9 mouse cellular contexts compared by ENCODE assay signal in the genomic region with DNA sequence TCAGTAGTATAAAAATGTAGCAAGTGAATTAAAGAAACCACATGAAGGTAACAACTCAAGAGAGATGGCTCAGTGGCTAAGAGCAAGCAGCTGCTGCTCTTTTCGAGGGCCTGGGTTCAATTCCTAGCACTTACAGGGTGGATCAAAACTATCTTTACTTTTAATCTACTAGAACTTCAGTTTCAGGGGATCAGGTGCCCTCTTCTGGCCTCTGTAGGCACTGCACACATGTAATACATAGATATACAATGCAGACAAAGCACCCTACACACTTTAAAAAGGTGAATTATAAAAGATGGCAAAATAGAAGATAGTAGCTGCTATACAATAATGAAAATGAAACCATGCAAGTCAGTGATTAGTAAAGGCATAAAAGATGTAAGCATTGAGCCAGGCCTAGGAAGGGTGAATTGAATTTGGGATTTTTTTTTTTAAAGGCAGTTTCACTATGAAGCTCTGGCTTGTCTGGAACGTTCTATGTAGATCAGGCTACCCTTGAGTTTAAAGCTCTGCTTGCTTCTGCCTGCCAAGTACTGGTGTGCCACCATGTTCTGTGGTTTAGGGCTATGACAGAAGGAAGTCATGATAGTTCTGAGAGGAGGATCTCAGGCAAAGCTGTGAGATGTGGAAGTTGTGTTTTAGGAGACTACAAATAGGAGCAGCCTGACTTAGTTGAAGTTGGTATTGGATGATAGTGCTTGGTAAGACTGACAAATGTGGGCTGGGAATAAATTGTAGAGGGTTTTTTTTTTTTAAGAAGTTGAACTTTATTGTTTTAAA. TPM values are rescaled to one million over a fixed set of nuclear protein-coding genes. Genes with fewer than 3 reads are reported as not detected.
DNase-seq lines count a peak whose midpoint lies in the region; ATAC-seq and TF ChIP-seq lines count a peak whose summit lies in the region.
"Had no signal": no experiment of that assay in that cellular context is flagged by ENCODE, and none has a peak within 500 bp of the region (broad histone marks: within the 10 kb centered on the region; RNA-seq: fewer than 3 reads in every experiment).

No protein-coding gene starts in this region.

- no peaks in the 10 kb centered on the region for H3K4me1 ChIP-seq in forebrain, embryonic 14.5 days (ENCODE audit: control insufficient read depth, insufficient read depth, low read length)
- no peaks in the 10 kb centered on the region for H3K4me1 ChIP-seq in forebrain, embryonic 13.5 days
- no peaks in the 10 kb centered on the region for H3K4me1 ChIP-seq in midbrain, embryonic 10.5 days
- no peaks in the 10 kb centered on the region for H3K4me1 ChIP-seq in midbrain, embryonic 15.5 days
- no peaks in the 10 kb centered on the region for H3K4me1 ChIP-seq in lung, adult 2 months (ENCODE audit: control insufficient read depth, insufficient read depth, low read length)

- no peak for TF ChIP-seq POLR2A in lung, adult 2 months (IDR thresholded peaks at IDR 0.05; ENCODE audit: borderline replicate concordance, extremely low read depth, low read depth, low read length)

- TF ChIP-seq CTCF in lung, adult 2 months (IDR thresholded peaks at IDR 0.05; ENCODE audit: insufficient read depth, low read length) = no peak

- H3K36me3 ChIP-seq in forebrain, embryonic 14.5 days (ENCODE audit: control insufficient read depth, insufficient read depth, low read length) = no peaks in the 10 kb centered on the region
- no peaks in the 10 kb centered on the region; the same call in 1 of the 2 replicates for H3K36me3 ChIP-seq in forebrain, embryonic 13.5 days (ENCODE audit: poor library complexity, severe bottlenecking)
- peaks cover 64% of the 10 kb centered on the region for H3K36me3 ChIP-seq in midbrain, embryonic 10.5 days
- no peaks in the 10 kb centered on the region for H3K36me3 ChIP-seq in midbrain, embryonic 15.5 days (replicated peaks)

- peak; percentile 39 for DNase-seq in forebrain, embryonic 14.5 days (ENCODE audit: low spot score)
- DNase-seq in midbrain, embryonic 10.5 days (ENCODE audit: low spot score) = peak; percentile 15
- peak; percentile 30 for DNase-seq in adrenal gland, postnatal 25 days
- peak; percentile 11 for DNase-seq in lung, adult 2 months
- DNase-seq in Muller cell, postnatal 12 days (ENCODE audit: inconsistent ontology term) = no peak
- no peak for DNase-seq in gastrocnemius, adult 18-20 months (ENCODE audit: low spot score)

- H3K4me3 ChIP-seq in forebrain, embryonic 14.5 days (ENCODE audit: low read depth, low read length) = no peak overlapping the region
- no peak overlapping the region for H3K4me3 ChIP-seq in forebrain, embryonic 13.5 days
- no peak overlapping the region for H3K4me3 ChIP-seq in midbrain, embryonic 10.5 days
- no peak overlapping the region for H3K4me3 ChIP-seq in midbrain, embryonic 15.5 days
- H3K4me3 ChIP-seq in lung, adult 2 months (replicated peaks; ENCODE audit: extremely low read depth, low read depth, low read length) = no peak overlapping the region
- H3K4me3 ChIP-seq: erythroblast, embryonic 14.5 days had no signal

- no peak for ATAC-seq in forebrain, embryonic 14.5 days
- no peak for ATAC-seq in forebrain, embryonic 13.5 days
- ATAC-seq in midbrain, embryonic 15.5 days (replicated peaks) = no peak

- no peak overlapping the region for H3K9ac ChIP-seq in forebrain, embryonic 14.5 days (ENCODE audit: low read length)
- no peak overlapping the region for H3K9ac ChIP-seq in forebrain, embryonic 13.5 days
- H3K9ac ChIP-seq in midbrain, embryonic 15.5 days = no peak overlapping the region

- no peaks in the 10 kb centered on the region for H3K9me3 ChIP-seq in forebrain, embryonic 14.5 days (replicated peaks; ENCODE audit: control insufficient read depth, low read length)
- H3K9me3 ChIP-seq in forebrain, embryonic 13.5 days (replicated peaks) = no peaks in the 10 kb centered on the region
- H3K9me3 ChIP-seq in midbrain, embryonic 10.5 days (replicated peaks) = no peaks in the 10 kb centered on the region
- no peaks in the 10 kb centered on the region for H3K9me3 ChIP-seq in midbrain, embryonic 15.5 days

- H3K4me2 ChIP-seq in forebrain, embryonic 14.5 days (ENCODE audit: low read length) = no peak overlapping the region
- H3K4me2 ChIP-seq in forebrain, embryonic 13.5 days = no peak overlapping the region
- no peak overlapping the region for H3K4me2 ChIP-seq in midbrain, embryonic 15.5 days

- H3K27me3 ChIP-seq in forebrain, embryonic 14.5 days (replicated peaks; ENCODE audit: control insufficient read depth, insufficient read depth, low read length) = no peaks in the 10 kb centered on the region
- H3K27me3 ChIP-seq in forebrain, embryonic 13.5 days = no peaks in the 10 kb centered on the region
- no peaks in the 10 kb centered on the region for H3K27me3 ChIP-seq in midbrain, embryonic 10.5 days (ENCODE audit: low read depth, poor library complexity, severe bottlenecking)
- no peaks in the 10 kb centered on the region for H3K27me3 ChIP-seq in midbrain, embryonic 15.5 days (replicated peaks)

- no peak overlapping the region for H3K27ac ChIP-seq in forebrain, embryonic 14.5 days (ENCODE audit: low read depth, low read length)
- no peak overlapping the region for H3K27ac ChIP-seq in forebrain, embryonic 13.5 days
- H3K27ac ChIP-seq in midbrain, embryonic 10.5 days (replicated peaks) = no peak overlapping the region
- no peak overlapping the region for H3K27ac ChIP-seq in midbrain, embryonic 15.5 days

- WGBS in forebrain, embryonic 14.5 days = 81% methylated on average over 2 of the region's 2 CpGs
- WGBS in forebrain, embryonic 13.5 days = 77% methylated on average over 2 of the region's 2 CpGs
- 74% methylated on average over 2 of the region's 2 CpGs for WGBS in midbrain, embryonic 10.5 days
- WGBS in midbrain, embryonic 15.5 days = 90% methylated on average over 2 of the region's 2 CpGs
- 68% methylated on average over 2 of the region's 2 CpGs for WGBS in lung, adult 2 months

RNA-seq across cellular contexts. Expression of gene Cenpi, which starts 11.5 kb away (rescaled TPM):
- polyA plus RNA-seq in forebrain, embryonic 14.5 days (2014; fragmentation: Nextera tagmentation; extraction: Ambion mirVana) = 17.4 and 18.9 TPM in 2 replicates
- polyA plus RNA-seq in forebrain, embryonic 13.5 days (2015; fragmentation: Nextera tagmentation; extraction: Ambion mirVana) = 24.5 and 27.3 TPM in 2 replicates
- 29.8 and 31.3 TPM in 2 replicates for polyA plus RNA-seq in midbrain, embryonic 10.5 days (2016; fragmentation: Nextera tagmentation; extraction: Ambion mirVana)
- 5.2 and 6.3 TPM in 2 replicates for polyA plus RNA-seq in midbrain, embryonic 15.5 days (2015; fragmentation: Nextera tagmentation; extraction: Ambion mirVana)
- total RNA-seq in adrenal gland, postnatal 25 days (2021) = 3.1 and 5.5 TPM in 2 replicates
- polyA plus RNA-seq in lung, adult 2 months (2012; rRNA removed) = 0.12 and 0.32 TPM in 2 replicates
- total RNA-seq in gastrocnemius, adult 18-20 months (2021) = not detected

RNA-seq across cellular contexts. Expression of gene Tmem35a, which starts 24.3 kb away (rescaled TPM):
- polyA plus RNA-seq in forebrain, embryonic 14.5 days (2014; fragmentation: Nextera tagmentation; extraction: Ambion mirVana) = 78.0 and 95.9 TPM in 2 replicates
- polyA plus RNA-seq in forebrain, embryonic 13.5 days (2015; fragmentation: Nextera tagmentation; extraction: Ambion mirVana) = 77.4 and 84.6 TPM in 2 replicates
- 10.7 and 18.4 TPM in 2 replicates for polyA plus RNA-seq in midbrain, embryonic 10.5 days (2016; fragmentation: Nextera tagmentation; extraction: Ambion mirVana)
- 116 and 120 TPM in 2 replicates for polyA plus RNA-seq in midbrain, embryonic 15.5 days (2015; fragmentation: Nextera tagmentation; extraction: Ambion mirVana)
- total RNA-seq in adrenal gland, postnatal 25 days (2021) = 216 and 250 TPM in 2 replicates
- polyA plus RNA-seq in lung, adult 2 months (2012; rRNA removed) = 1.1 and 1.6 TPM in 2 replicates
- total RNA-seq in gastrocnemius, adult 18-20 months (2021) = not detected
- polyA plus RNA-seq: erythroblast, embryonic 14.5 days had no signal

RNA-seq across cellular contexts. Expression of gene Trmt2b, which starts 42.6 kb away (rescaled TPM):
- polyA plus RNA-seq in forebrain, embryonic 14.5 days (2014; fragmentation: Nextera tagmentation; extraction: Ambion mirVana) = 8.7 and 9.3 TPM in 2 replicates
- polyA plus RNA-seq in forebrain, embryonic 13.5 days (2015; fragmentation: Nextera tagmentation; extraction: Ambion mirVana) = 7.2 and 7.9 TPM in 2 replicates
- polyA plus RNA-seq in midbrain, embryonic 10.5 days (2016; fragmentation: Nextera tagmentation; extraction: Ambion mirVana) = 7.6 and 8.4 TPM in 2 replicates
- polyA plus RNA-seq in midbrain, embryonic 15.5 days (2015; fragmentation: Nextera tagmentation; extraction: Ambion mirVana) = 4.8 and 5.5 TPM in 2 replicates
- total RNA-seq in adrenal gland, postnatal 25 days (2021) = 32.6 and 39.3 TPM in 2 replicates
- 5.3 and 9.1 TPM in 2 replicates for polyA plus RNA-seq in lung, adult 2 months (2012; rRNA removed)
- 10 to 100 TPM in 1 of 2 experiments, 1 to 10 TPM in 1; 8.3 to 12.3 TPM for total RNA-seq in gastrocnemius, adult 18-20 months (2021)

Comparison
In these comparisons a context has a peak if more than half of its experiments do, and no peak if none do; other contexts are left out.
1. DNase-seq: peak in forebrain, embryonic 14.5 days (single experiment), midbrain, embryonic 10.5 days (single experiment), adrenal gland, postnatal 25 days (single experiment) and lung, adult 2 months (single experiment); none in Muller cell, postnatal 12 days (single experiment) and gastrocnemius, adult 18-20 months (single experiment).